Mouse (Mus musculus) urinary bladder, adult 18-20 months (tissue): ENCODE measurements at regions not wholly inside any gene's neighbourhood (a gene's known extent, or its start where the extent isn't known, plus 50 kb on each side); places are given as distances from the start of the nearest gene placed in this dataset.

Experiments used
- DNase-seq, 2 experiments: peaks; one replicate each; pipeline ENCODE4 v3.0.0; 2022; ENCODE audit warnings: low spot score in 2 of 2, mixed read lengths in 2 of 2

- no peak for DNase-seq
Measured at GRCm38 (mm10) chr15:60104126-60104525, 87.7 kb upstream of the 4933412E24Rik start.

- no peak for DNase-seq
Measured at GRCm38 (mm10) chr15:60101485-60102280, 85.3 kb upstream of the 4933412E24Rik start.

GRCm38 (mm10) chr15:60097141-60097540, 80.7 kb upstream of the 4933412E24Rik start:
- peak; percentile 25 to 39 for DNase-seq

- no peak for DNase-seq
Measured at GRCm38 (mm10) chr15:60096131-60096530, 79.7 kb upstream of the 4933412E24Rik start.

- DNase-seq, result no peak
Measured at GRCm38 (mm10) chr15:60089921-60090320, 73.5 kb upstream of the 4933412E24Rik start.

- no peak for DNase-seq
Measured at GRCm38 (mm10) chr15:60088964-60089899, 72.8 kb upstream of the 4933412E24Rik start.
